Mouse (Mus musculus) limb, embryonic 10.5 days (tissue): ENCODE measurements at regions not wholly inside any gene's neighbourhood (a gene's known extent, or its start where the extent isn't known, plus 50 kb on each side); places are given as distances from the start of the nearest gene placed in this dataset.

ENCODE experiments used
- DNase-seq: peaks from one replicate; pipeline ENCODE4 v3.0.0-alpha.2; 2017; ENCODE audit warnings: low spot score
- H3K27ac ChIP-seq: fragments of 300-500 bp; sonication (generic); 2 replicates; pipeline ENCODE4 v1.5.1; 2016; ENCODE audit warnings: mild to moderate bottlenecking
- H3K27me3 ChIP-seq: fragments of 300-500 bp; sonication (generic); 2 replicates; pipeline ENCODE4 v1.6.1; 2016; ENCODE audit warnings: low read depth, mild to moderate bottlenecking; ENCODE audit not compliant: poor library complexity, severe bottlenecking
- H3K36me3 ChIP-seq: fragments of 300-500 bp; sonication (generic); 2 replicates; pipeline ENCODE4 v1.6.1; 2016; ENCODE audit warnings: mild to moderate bottlenecking, moderate library complexity
- H3K4me1 ChIP-seq: fragments of 300-500 bp; sonication (generic); 2 replicates; pipeline ENCODE4 v1.6.1; 2016
- H3K4me3 ChIP-seq: fragments of 300-500 bp; sonication (generic); 2 replicates; pipeline ENCODE4 v1.5.1; 2016; ENCODE audit warnings: mild to moderate bottlenecking, moderate library complexity
- H3K9me3 ChIP-seq: fragments of 300-500 bp; sonication (generic); replicated peaks from 2 replicates; pipeline ENCODE4 v1.6.1; 2016; ENCODE audit warnings: mild to moderate bottlenecking
- WGBS: fragments of 180-500 bp; shearing (Covaris S2); methylation state at CpG from one replicate; pipeline ENCODE4 v1.1.7; 2016; 5-methylcytosine and 5-hydroxymethylcytosine counted together

DNA sequence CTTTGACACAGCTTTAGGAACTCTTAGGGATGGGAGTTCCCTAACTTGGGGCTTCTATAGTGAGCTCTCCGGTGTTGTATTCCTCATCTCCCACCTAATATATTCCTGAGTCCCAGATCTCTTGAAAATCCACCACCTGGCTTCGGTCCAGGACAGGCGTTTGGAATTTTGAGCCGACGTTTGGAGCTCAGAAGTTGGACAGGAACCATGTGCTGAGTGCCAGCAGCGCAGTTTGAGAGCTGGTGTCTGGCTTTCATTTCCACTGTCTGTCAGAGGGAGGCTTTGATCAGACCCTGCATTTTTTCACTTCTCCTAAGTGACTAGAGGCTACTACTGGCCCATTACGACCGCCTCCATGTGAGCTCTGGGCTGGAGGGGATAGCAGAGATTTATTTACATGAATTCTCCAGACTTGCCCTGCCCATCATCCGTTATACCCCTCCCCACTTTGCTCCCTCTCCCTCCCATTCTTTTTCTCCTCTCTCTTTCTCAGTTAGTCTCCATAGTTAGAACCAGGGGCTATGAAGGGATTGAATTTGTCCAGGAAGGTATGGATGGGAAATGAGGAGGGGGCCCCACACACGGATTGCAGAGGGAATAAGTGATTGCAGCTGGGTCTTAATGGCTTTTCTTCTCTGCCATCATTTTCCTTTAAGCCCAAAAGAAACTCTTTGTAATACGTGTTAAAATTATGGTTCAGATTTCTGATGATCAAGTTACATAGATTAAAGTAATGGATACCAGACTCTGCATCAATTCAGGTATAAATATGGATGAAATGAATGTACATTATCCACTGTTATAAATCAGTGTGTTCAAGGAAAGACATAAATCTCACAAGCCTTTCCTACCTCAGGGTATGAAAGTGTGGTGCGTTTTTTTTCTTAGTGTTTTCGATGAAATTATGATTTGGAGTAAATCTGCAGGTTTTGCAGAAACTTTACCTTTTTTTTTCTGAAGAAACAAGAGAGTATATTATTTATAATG lies 474.5 kb upstream of the Zfp462 start:
- Histone ChIP-seq H3K36me3 (no peaks in the 10 kb centered on the region), H3K4me1 (peaks cover 42% of the 10 kb centered on the region), H3K9me3 (no peaks in the 10 kb centered on the region), H3K27me3 (no peaks in the 10 kb centered on the region), H3K27ac (peak overlapping the region; percentile 83), H3K4me3 (peak overlapping the region; percentile 10; the same call in 1 of the 2 replicates)
- WGBS, result 12% methylated on average over 13 of the region's 13 CpGs
- peak; percentile 80 for DNase-seq

DNA sequence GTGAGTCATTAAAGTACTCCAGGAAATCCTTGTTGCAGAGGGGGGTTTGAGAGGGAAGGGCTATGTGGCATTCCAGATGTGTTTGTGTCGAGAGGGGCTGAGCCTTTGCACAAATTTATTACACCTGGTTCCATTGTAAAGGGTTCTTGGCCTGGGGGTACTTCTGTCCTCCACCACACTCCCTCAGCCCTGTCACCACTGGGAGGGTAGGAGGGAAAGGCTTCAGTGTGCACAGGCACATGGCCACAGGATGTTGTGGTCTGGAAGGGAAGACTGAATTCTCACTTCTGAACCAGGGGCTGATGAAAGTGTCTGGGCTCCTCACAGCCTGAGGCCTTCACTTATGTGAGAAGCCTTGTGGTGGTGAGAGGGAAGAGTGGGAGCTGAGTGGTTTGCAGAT lies 473.8 kb upstream of the Zfp462 start:
- DNase-seq, result peak; percentile 78

DNA sequence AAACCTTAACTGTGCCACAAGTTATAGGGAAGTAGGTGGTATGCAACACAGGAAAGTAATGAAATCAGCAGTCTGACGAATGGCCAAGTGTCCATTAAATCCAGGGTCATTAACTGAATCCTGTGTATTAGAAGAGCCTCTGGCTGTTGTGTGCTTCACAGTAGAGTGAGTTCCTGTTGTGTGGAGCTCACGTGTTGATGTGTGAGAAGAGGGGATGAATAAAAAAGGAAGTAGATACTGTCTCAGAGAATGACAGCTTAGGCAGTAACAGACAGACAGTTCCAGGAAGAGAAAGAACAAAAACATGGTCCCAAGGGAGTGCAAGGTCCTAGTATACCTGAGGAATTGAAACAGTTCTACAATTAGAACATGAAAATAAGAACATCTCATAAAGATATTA lies 463.1 kb upstream of the Zfp462 start:
- H3K4me3 ChIP-seq, result no peak overlapping the region
- H3K27me3 ChIP-seq, result no peaks in the 10 kb centered on the region
- no peaks in the 10 kb centered on the region for H3K9me3 ChIP-seq
- no peak overlapping the region for H3K27ac ChIP-seq
- H3K36me3 ChIP-seq, result no peaks in the 10 kb centered on the region
- H3K4me1 ChIP-seq, result no peaks in the 10 kb centered on the region
- no peak for DNase-seq
- 73% methylated on average over 2 of the region's 2 CpGs for WGBS

More for the DNA sequence above, 473.8 kb upstream of the Zfp462 start:
- no peaks in the 10 kb centered on the region for H3K9me3 ChIP-seq
- peaks cover 39% of the 10 kb centered on the region for H3K4me1 ChIP-seq
- no peaks in the 10 kb centered on the region for H3K36me3 ChIP-seq
- H3K4me3 ChIP-seq, result no peak overlapping the region
- 8% methylated on average over 1 of the region's 1 CpGs for WGBS
- no peaks in the 10 kb centered on the region for H3K27me3 ChIP-seq
- H3K27ac ChIP-seq, result peak overlapping the region; percentile 83

DNA sequence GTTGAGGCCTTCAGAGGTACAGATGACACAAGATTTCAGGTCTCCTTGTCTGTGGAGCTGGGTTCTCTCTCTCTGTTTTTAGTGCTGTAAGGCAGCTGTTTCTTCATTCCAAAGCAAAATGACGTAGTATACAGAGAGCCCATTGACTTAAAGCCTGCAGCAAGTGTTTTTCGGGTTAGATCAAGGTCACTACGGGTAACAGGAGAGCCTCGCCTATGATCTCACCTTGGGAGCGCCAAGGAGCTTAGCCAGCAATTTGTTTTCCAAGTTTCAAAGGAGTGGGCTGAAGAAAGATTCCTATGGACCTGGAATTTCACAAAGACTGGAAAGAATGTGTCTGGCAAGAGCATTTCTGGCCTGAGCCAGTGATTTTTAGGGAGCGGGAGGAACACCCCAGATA lies 451.8 kb upstream of the Zfp462 start:
- no peak for DNase-seq
- H3K27ac ChIP-seq, result no peak overlapping the region
- no peaks in the 10 kb centered on the region for H3K9me3 ChIP-seq
- no peak overlapping the region for H3K4me3 ChIP-seq
- no peaks in the 10 kb centered on the region for H3K36me3 ChIP-seq
- WGBS, result 77% methylated on average over 6 of the region's 6 CpGs
- H3K27me3 ChIP-seq, result no peaks in the 10 kb centered on the region
- 0 out of 2 replicates have a peak, but pooled peaks cover 4% of the 10 kb centered on the region for H3K4me1 ChIP-seq

DNA sequence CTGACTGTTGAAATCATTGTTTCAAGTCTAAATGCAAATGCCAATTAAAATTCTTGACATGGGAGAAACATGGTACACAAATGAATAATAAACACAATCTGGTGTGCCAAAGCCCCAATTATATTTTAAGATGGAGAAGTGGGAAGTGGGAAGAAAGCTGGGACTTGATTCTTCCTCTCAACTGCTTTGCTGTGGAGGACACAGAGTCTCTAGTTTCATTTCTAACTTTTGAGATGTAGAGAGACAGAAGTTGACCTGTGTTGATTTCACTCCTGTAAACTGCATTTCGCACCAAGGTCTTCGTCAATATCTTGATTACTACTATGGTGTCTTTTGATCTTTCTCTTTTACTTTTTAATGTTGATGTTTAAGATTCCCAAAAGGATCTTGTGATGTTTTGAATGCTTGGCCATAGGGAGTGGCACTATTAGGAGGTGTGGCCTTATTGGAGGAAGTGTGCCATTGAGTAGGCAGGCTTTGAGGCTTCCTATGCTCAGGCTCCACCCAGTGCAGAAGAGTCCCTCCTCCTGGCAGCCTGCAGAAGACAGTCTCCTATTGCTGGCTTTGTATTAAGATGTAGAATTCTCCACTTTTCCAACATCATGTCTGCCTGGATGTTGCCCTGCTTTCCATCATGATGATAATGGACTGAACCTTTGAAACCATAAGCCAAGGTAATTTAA lies 447.4 kb upstream of the Zfp462 start:
- Histone ChIP-seq H3K9me3 (no peaks in the 10 kb centered on the region), H3K4me3 (no peak overlapping the region), H3K4me1 (0 out of 2 replicates have a peak, but pooled peaks cover 4% of the 10 kb centered on the region), H3K27ac (no peak overlapping the region), H3K27me3 (no peaks in the 10 kb centered on the region), H3K36me3 (no peaks in the 10 kb centered on the region)
- DNase-seq, result no peak
- WGBS, result 98% methylated on average over 2 of the region's 2 CpGs

DNA sequence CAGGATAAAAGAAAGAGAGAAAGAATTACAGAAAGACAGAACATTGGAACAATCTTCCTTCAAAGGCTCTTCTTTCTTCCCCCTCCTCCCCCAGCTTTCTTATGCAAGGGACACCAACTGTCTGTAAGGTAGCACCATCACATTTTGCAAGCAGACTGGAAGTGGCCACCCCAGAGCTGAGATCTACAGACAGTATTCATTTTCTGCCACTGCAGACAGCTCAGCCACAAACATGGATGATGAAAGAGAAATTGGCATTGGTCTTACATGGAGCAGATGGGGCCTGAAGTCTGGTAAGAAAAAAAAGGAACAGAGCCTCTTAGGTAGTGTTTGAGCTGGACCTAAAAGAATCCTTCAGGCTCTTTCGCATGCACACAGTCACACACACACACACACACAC lies 428.9 kb upstream of the Zfp462 start:
- H3K27me3 ChIP-seq, result no peaks in the 10 kb centered on the region
- H3K4me1 ChIP-seq, result peaks cover 7% of the 10 kb centered on the region; the same call in 1 of the 2 replicates
- WGBS, result 88% methylated on average over 1 of the region's 1 CpGs
- 0 out of 2 replicates have a peak overlapping the region, but pooled peaks have one; percentile 46 for H3K27ac ChIP-seq
- no peak for DNase-seq
- H3K36me3 ChIP-seq, result no peaks in the 10 kb centered on the region
- no peaks in the 10 kb centered on the region for H3K9me3 ChIP-seq
- no peak overlapping the region for H3K4me3 ChIP-seq

DNA sequence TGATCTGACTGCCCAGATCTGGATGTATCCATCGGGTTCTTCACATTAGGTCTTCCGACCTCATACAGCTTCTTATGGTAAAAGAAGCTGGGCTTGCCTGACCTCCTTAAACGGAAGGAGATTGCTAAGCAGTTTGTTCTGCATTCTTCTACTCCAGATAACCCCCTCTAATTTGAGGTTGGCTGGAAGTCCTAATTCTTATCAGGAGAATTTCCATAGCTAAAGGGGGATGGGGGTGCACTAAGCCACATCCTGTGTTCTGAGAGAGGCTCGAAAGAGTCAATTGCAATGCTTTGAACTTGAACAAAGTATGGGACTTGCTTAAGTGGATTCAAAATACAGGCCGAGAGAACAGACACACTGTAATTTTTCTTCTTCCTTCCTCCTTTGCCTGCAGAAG lies 421.6 kb upstream of the Zfp462 start:
- Histone ChIP-seq H3K27ac (peak overlapping the region; percentile 66), H3K36me3 (no peaks in the 10 kb centered on the region), H3K4me3 (no peak overlapping the region), H3K4me1 (peaks cover 44% of the 10 kb centered on the region), H3K27me3 (no peaks in the 10 kb centered on the region), H3K9me3 (no peaks in the 10 kb centered on the region)
- 72% methylated on average over 5 of the region's 5 CpGs for WGBS
- no peak for DNase-seq

DNA sequence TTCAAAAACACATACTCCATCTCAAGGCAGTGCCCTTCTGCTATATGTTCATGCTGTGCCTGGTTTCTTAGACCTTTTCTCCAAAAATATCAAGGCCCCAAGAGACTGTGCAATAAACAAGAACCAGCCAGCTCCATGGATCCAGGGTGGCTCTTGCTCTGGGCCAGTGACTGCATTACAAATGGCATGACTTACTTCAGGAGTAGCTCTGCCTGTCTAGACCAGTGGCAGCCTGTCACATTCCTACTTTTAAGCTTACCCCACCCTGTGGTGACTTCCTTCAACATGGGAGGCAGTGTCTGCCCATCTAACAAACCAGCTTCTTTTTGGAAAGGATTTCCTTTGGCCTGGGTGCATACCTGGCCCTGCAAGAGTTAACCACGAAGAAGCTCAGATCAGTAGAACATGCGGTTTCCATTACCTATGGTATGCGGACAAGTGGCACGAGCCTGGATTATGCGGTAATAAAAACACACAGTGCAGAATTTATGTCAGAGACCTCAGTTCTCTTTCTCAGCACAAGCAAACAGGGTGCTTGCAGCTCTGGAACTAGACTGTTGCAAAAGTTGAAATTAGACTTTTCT lies 418.8 kb upstream of the Zfp462 start:
- DNase-seq, result peak; percentile 65
- H3K4me3 ChIP-seq, result no peak overlapping the region
- no peaks in the 10 kb centered on the region for H3K9me3 ChIP-seq
- H3K27ac ChIP-seq, result peak overlapping the region; percentile 79
- no peaks in the 10 kb centered on the region for H3K27me3 ChIP-seq
- no peaks in the 10 kb centered on the region for H3K36me3 ChIP-seq
- peaks cover 44% of the 10 kb centered on the region for H3K4me1 ChIP-seq
- WGBS, result 15% methylated on average over 5 of the region's 5 CpGs

DNA sequence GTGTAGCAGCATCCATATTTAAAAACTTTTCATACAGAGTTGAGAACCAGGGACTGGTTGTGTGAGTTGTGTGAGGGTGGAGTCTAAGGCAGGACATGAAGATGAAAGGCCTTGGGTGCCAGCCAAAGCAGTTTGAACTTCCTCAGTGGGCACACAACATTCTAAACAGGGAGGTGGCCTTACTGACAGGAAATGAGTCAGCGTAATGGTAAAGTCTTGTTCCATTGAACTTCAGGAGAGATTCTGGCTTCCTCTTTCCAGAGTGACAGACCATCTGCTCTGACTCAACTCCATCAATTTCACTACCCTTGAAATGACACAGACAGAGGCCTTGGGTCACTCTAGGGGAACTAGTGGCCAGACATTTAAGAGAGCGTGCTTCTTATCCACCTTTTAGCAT lies 417.2 kb upstream of the Zfp462 start:
- H3K4me3 ChIP-seq, result no peak overlapping the region
- H3K27ac ChIP-seq, result peak overlapping the region; percentile 79
- no peaks in the 10 kb centered on the region for H3K27me3 ChIP-seq
- no peaks in the 10 kb centered on the region for H3K36me3 ChIP-seq
- H3K9me3 ChIP-seq, result no peaks in the 10 kb centered on the region
- no peak for DNase-seq
- WGBS, result 86% methylated on average over 2 of the region's 2 CpGs
- H3K4me1 ChIP-seq, result peaks cover 44% of the 10 kb centered on the region

DNA sequence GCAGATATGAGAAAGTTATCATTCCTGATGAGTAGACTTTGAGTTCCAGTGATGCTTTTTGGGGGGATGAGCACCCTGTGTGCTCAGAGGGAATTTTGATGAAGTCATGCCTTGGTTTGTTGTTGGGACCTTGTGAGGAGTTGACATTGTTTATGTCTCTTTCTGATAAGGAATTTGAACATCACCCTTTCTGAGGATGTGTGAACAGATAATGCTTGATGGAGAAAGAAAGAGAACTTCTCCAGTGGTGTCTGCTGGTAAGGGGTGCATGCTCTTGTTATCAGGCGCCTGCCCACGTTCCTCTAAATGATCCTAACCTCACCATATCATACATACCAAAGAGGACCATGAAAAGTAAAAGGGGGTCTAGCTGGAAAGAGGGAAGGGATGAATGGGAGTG lies 413.1 kb upstream of the Zfp462 start:
- Histone ChIP-seq H3K4me1 (peaks cover 16% of the 10 kb centered on the region), H3K4me3 (no peak overlapping the region), H3K9me3 (no peaks in the 10 kb centered on the region), H3K27ac (no peak overlapping the region), H3K36me3 (no peaks in the 10 kb centered on the region), H3K27me3 (no peaks in the 10 kb centered on the region)
- 89% methylated on average over 2 of the region's 2 CpGs for WGBS
- DNase-seq, result no peak

DNA sequence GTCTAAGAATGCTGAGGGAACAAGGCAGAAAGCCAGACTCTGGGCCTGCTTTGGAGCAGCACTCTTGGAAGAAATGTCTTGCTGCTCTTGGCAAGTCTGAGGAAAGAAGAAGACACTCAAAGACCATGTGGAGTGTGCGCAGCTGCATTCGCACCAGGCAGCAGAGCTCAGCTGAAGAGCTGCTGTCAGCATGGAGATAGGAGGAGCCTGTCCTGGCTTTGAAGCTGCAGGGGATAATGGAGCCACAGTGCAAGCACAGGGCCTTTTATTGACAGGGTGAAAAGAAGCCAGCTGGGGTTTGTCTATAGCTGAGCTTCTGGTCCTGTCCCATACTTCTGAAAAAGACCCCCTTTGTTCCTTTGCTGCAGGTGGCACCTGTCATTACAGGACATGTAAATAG lies 411.0 kb upstream of the Zfp462 start:
- H3K9me3 ChIP-seq, result no peaks in the 10 kb centered on the region
- no peaks in the 10 kb centered on the region for H3K27me3 ChIP-seq
- no peaks in the 10 kb centered on the region for H3K36me3 ChIP-seq
- no peak overlapping the region for H3K4me3 ChIP-seq
- 27% methylated on average over 2 of the region's 2 CpGs for WGBS
- no peak for DNase-seq
- H3K27ac ChIP-seq, result no peak overlapping the region
- peaks cover 4% of the 10 kb centered on the region; the same call in 1 of the 2 replicates for H3K4me1 ChIP-seq

DNA sequence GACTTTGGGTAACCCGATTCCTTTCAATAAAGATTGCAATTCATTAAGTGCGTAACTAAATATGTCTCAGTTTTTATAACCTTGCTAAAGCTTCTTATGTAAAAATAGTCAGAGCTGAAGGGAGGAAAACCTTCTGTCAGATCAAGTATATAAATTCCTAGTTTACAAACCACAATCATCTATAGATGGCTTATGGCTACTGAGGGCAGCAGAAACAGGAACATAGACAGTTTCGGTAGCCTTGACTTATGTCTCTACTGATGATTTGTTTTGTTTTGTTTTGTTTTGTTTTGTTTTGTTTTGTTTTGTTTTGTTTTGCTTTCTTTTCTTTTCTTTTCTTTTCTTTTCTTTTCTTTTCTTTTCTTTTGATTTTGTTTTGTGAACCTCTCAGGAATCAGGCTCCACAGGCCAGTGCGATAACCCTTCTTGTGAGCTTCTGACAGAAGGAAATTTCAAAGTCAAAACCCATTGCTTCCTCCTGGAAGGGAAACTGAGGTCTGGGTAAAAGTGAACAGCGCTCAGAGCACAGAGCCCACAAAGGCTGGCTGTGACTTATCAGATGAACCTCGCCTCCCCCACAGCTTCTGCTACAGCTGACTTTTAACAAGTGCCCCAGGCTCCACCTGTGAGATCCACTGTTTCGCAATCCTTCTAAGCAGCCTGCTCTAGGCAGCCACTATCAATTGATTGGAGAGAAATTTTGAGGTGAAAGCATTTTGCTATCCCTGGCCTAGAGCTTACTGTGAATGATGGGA lies 391.8 kb upstream of the Zfp462 start:
- WGBS, result 82% methylated on average over 7 of the region's 7 CpGs
- H3K27me3 ChIP-seq, result no peaks in the 10 kb centered on the region
- DNase-seq, result no peak
- no peaks in the 10 kb centered on the region for H3K36me3 ChIP-seq
- no peak overlapping the region for H3K4me3 ChIP-seq
- H3K27ac ChIP-seq, result no peak overlapping the region
- no peaks in the 10 kb centered on the region for H3K9me3 ChIP-seq
- no peaks in the 10 kb centered on the region for H3K4me1 ChIP-seq
